Mouse (Mus musculus) G1E (cell line): ENCODE data around the gene Cmpk2. TPM values are rescaled to one million over a fixed set of nuclear protein-coding genes. Genes with fewer than 3 reads are reported as not detected.

Experiments
- ATAC-seq: 2 replicates; pipeline ENCODE4 v1.8.0; 2016; ENCODE audit warnings: mild to moderate bottlenecking; ENCODE audit not compliant: insufficient number of reproducible peaks, poor library complexity, low FRiP score, severe bottlenecking; ENCODE audit errors: extremely low read depth
- DNase-seq: peaks from one replicate; pipeline ENCODE4 v3.0.0; 2012; ENCODE audit warnings: low spot score
- H3K27me3 ChIP-seq: 2 replicates; pipeline ENCODE4 v1.6.1; 2012; ENCODE audit warnings: mild to moderate bottlenecking, low read length, inconsistent platforms; ENCODE audit not compliant: insufficient read depth
- H3K36me3 ChIP-seq: replicated peaks from 2 replicates; pipeline ENCODE3; 2012; ENCODE audit warnings: mild to moderate bottlenecking, inconsistent platforms
- H3K4me1 ChIP-seq: 2 replicates; pipeline ENCODE4 v1.6.1; 2012; ENCODE audit warnings: low read depth, low read length, inconsistent platforms, mixed read lengths; ENCODE audit not compliant: insufficient read depth
- H3K4me3 ChIP-seq: 2 replicates; pipeline ENCODE4 v1.5.1; 2012; ENCODE audit warnings: low read depth, mild to moderate bottlenecking, inconsistent platforms, low read length, moderate library complexity, mixed read lengths
- H3K9me3 ChIP-seq: replicated peaks from 2 replicates; pipeline ENCODE4 v1.6.1; 2012; ENCODE audit warnings: inconsistent platforms
- CTCF ChIP-seq: IDR thresholded peaks from 2 replicates; pipeline ENCODE4 v1.5.1; 2012; ENCODE audit warnings: low read depth, low read length, inconsistent platforms, mixed read lengths
- GATA1 ChIP-seq: IDR thresholded peaks from 2 replicates; pipeline ENCODE4 v1.6.1; 2012; ENCODE audit warnings: borderline replicate concordance, low read length, inconsistent platforms, mixed read lengths
- GATA2 ChIP-seq: IDR thresholded peaks from 2 replicates; pipeline ENCODE4 v1.6.1; 2012; ENCODE audit warnings: low read depth, low read length, inconsistent platforms, borderline replicate concordance
- POLR2AphosphoS5 ChIP-seq: IDR thresholded peaks from 2 replicates; pipeline ENCODE4 v1.6.1; 2012; ENCODE audit warnings: low read depth, low read length, inconsistent platforms; ENCODE audit not compliant: insufficient replicate concordance
- TAL1 ChIP-seq: conservative IDR thresholded peaks from 2 replicates; pipeline ENCODE4 v1.6.1; 2012; ENCODE audit warnings: low read depth, low read length, inconsistent platforms, mixed read lengths
- polyA plus RNA-seq: library from polyadenylated mRNA; stranded (reverse); fragments of >175 nt; gene quantifications from 2 replicates; pipeline ENCODE4 v1.2.3, GENCODE M21; 2012
- total RNA-seq, 2 experiments: library from RNA; stranded (forward) in 1 of 2; stranded (reverse) in 1 of 2; fragments of 200-1000 nt in 1 of 2; fragments of >200 nt in 1 of 2; fragmentation: Nextera tagmentation in 1 of 2; gene quantifications; 2 replicates each; pipeline ENCODE4 v1.2.3; 2014 to 2017

Cmpk2 gene
- total and polyA plus RNA-seq, 3 experiments = 0.11 TPM; not detected in 2

DNA sequence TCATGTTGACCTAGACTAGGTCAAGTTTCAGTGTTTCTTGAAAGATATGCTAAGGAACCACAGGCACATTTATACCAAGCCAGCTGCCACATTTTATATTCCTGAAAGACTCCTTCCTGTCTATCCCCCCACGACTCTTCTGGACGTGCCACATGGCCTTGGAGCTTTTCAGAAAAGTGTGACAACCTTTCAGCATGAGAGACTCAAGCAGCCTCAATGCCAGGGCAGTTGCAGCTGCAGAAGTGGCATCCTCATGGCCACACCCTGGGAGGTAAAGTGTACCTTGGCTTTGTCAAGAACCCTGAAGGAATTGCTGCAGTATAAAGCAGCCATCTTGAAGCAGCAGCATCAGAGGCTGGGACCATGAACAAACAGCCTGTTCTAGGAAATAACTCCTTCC is 24.5 kb upstream of the Cmpk2 start:
- DNase-seq = no peak
- no peaks in the 10 kb centered on the region for H3K4me1 ChIP-seq
- H3K36me3 ChIP-seq = no peaks in the 10 kb centered on the region
- peaks cover 25% of the 10 kb centered on the region for H3K9me3 ChIP-seq
- TF ChIP-seq CTCF (no peak), GATA2 (no peak), TAL1 (no peak), POLR2AphosphoS5 (no peak), GATA1 (no peak)
- no peaks in the 10 kb centered on the region for H3K27me3 ChIP-seq
- H3K4me3 ChIP-seq = no peak overlapping the region
- ATAC-seq = no peak

GRCm38 (mm10) chr12:26446377-26447045 is 22.5 kb upstream of the Cmpk2 start:
- Histone ChIP-seq H3K4me3 (no peak overlapping the region), H3K4me1 (no peaks in the 10 kb centered on the region), H3K36me3 (no peaks in the 10 kb centered on the region), H3K27me3 (no peaks in the 10 kb centered on the region), H3K9me3 (peaks cover 27% of the 10 kb centered on the region)
- ATAC-seq (no peak), DNase-seq (no peak)
- TF ChIP-seq POLR2AphosphoS5 (no peak), TAL1 (no peak), CTCF (no peak), GATA1 (no peak), GATA2 (no peak)

- ATAC-seq (no peak), DNase-seq (no peak)
- Histone ChIP-seq H3K36me3 (no peaks in the 10 kb centered on the region), H3K27me3 (no peaks in the 10 kb centered on the region), H3K9me3 (peaks cover 37% of the 10 kb centered on the region), H3K4me3 (no peak overlapping the region), H3K4me1 (no peaks in the 10 kb centered on the region)
- TF ChIP-seq GATA1 (no peak), TAL1 (no peak), CTCF (no peak), GATA2 (no peak), POLR2AphosphoS5 (no peak)
These were observed 19.5 kb upstream of the Cmpk2 start for GRCm38 (mm10) chr12:26449483-26449882.

- Histone ChIP-seq H3K4me3 (no peak overlapping the region), H3K9me3 (peaks cover 41% of the 10 kb centered on the region), H3K27me3 (no peaks in the 10 kb centered on the region), H3K4me1 (no peaks in the 10 kb centered on the region), H3K36me3 (no peaks in the 10 kb centered on the region)
- DNase-seq (no peak), ATAC-seq (no peak)
- TF ChIP-seq CTCF (no peak), POLR2AphosphoS5 (no peak), GATA2 (no peak), GATA1 (no peak), TAL1 (no peak)
These were observed 17.9 kb upstream of the Cmpk2 start for GRCm38 (mm10) chr12:26451150-26451549.

GRCm38 (mm10) chr12:26452951-26453350 is 16.1 kb upstream of the Cmpk2 start:
- Histone ChIP-seq H3K36me3 (no peaks in the 10 kb centered on the region), H3K27me3 (no peaks in the 10 kb centered on the region), H3K9me3 (peaks cover 44% of the 10 kb centered on the region), H3K4me1 (no peaks in the 10 kb centered on the region), H3K4me3 (no peak overlapping the region)
- DNase-seq = no peak
- ATAC-seq = no peak
- TF ChIP-seq GATA1 (no peak), TAL1 (no peak), GATA2 (no peak), POLR2AphosphoS5 (no peak), CTCF (no peak)

DNA sequence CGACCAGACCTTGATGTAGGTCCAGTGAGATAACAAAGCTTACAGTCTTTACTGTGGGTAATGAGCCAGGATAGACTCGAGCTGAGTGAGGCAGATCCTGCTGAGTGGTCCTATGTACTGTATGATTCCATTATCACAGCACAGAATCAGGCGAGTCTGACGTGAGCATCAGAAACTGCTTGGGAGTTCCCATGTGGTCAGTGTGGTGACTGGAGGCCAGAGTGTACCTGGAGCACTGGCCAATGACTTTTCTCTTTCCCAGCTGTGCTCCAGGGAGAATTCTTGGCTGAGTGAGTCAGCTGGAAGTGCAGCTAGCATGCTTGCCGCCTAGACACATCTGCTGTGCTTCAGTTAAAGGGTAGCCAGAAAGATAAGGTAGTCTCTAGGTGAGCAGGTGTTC is 14.3 kb upstream of the Cmpk2 start:
- H3K36me3 ChIP-seq = no peaks in the 10 kb centered on the region

More for the DNA sequence above, 14.3 kb upstream of the Cmpk2 start:
- no peaks in the 10 kb centered on the region for H3K27me3 ChIP-seq
- H3K4me1 ChIP-seq = no peaks in the 10 kb centered on the region
- H3K4me3 ChIP-seq = no peak overlapping the region
- peaks cover 50% of the 10 kb centered on the region for H3K9me3 ChIP-seq
- no peak for TF ChIP-seq POLR2AphosphoS5
- TF ChIP-seq GATA2 = no peak
- TF ChIP-seq TAL1 = no peak
- TF ChIP-seq GATA1 = no peak
- no peak for TF ChIP-seq CTCF
- DNase-seq (no peak), ATAC-seq (no peak)
